Mouse (Mus musculus): ENCODE data around the gene Ift140. TPM values are rescaled to one million over a fixed set of nuclear protein-coding genes. Genes with fewer than 3 reads are reported as not detected.

Gene Ift140
- polyA plus RNA-seq, 1 experiment from 2014 or later = 28.4 TPM

- Histone ChIP-seq H3K4me2 (ENCODE audit: low read length) (no peak overlapping the region), H3K27ac (ENCODE audit: low read length) (no peak overlapping the region), H3K36me3 (ENCODE audit: control insufficient read depth, insufficient read depth) (peaks cover 9% of the 10 kb centered on the region), H3K9me3 (ENCODE audit: control insufficient read depth, low read length) (no peaks in the 10 kb centered on the region), H3K27me3 (replicated peaks; ENCODE audit: control insufficient read depth, insufficient read depth, low read length) (no peaks in the 10 kb centered on the region), H3K4me3 (replicated peaks; ENCODE audit: low read length) (no peak overlapping the region), H3K9ac (replicated peaks; ENCODE audit: low read depth, low read length) (no peak overlapping the region), H3K4me1 (replicated peaks; ENCODE audit: control insufficient read depth, insufficient read depth, low read length) (no peaks in the 10 kb centered on the region)
- 63% methylated on average over 4 of the region's 4 CpGs for WGBS
- ATAC-seq = no peak
These were observed 20.3 kb downstream of the Ift140 start for GRCm38 (mm10) chr17:25036183-25036582.

DNA sequence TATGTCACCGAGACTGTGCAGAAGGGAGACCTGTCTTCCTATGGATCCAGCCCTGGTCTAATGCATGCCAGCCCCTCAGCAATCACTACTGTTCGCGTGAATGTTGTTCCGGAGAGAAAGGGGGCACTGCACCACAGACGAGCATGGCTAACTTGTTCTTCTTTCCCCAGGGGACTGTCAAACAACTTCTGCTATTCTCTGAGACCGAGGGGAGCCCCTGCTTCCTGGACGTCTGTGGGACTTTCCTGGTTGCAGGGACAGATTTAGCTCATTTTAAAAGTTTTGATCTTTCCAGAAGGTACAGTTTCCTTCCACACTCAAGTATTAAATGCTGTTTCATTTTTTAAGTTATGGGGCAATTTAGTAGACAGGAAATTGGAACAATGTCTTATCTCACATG lies 29.0 kb downstream of the Ift140 start:
- Histone ChIP-seq H3K9ac (replicated peaks; ENCODE audit: low read depth, low read length) (no peak overlapping the region), H3K4me2 (ENCODE audit: low read length) (no peak overlapping the region), H3K27me3 (replicated peaks; ENCODE audit: control insufficient read depth, insufficient read depth, low read length) (no peaks in the 10 kb centered on the region), H3K27ac (ENCODE audit: low read length) (no peak overlapping the region), H3K4me3 (replicated peaks; ENCODE audit: low read length) (no peak overlapping the region), H3K4me1 (replicated peaks; ENCODE audit: control insufficient read depth, insufficient read depth, low read length) (no peaks in the 10 kb centered on the region), H3K9me3 (ENCODE audit: control insufficient read depth, low read length) (no peaks in the 10 kb centered on the region), H3K36me3 (ENCODE audit: control insufficient read depth, insufficient read depth) (peaks cover 11% of the 10 kb centered on the region)
- no peak for ATAC-seq
- 75% methylated on average over 7 of the region's 7 CpGs for WGBS

DNA sequence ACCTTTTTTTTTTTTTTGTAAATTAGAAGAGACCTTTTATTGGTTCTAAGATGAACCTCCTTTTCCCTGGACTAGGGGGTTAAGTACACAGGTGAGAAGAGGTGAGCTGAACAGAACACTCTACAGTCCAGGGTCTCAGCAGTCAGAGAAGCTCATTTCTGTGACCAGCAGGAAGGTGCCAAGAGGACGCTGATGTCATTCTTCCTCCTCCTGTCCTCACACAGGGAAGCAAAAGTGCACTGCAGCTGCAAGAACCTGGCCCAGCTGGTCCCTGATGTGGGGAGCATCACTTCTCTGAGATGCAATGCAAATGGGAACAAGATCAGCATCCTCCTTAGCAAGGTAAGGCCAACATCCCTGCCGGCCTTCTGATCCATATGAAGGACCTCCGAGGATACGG lies 29.4 kb downstream of the Ift140 start:
- Histone ChIP-seq H3K4me2 (ENCODE audit: low read length) (no peak overlapping the region), H3K4me1 (replicated peaks; ENCODE audit: control insufficient read depth, insufficient read depth, low read length) (no peaks in the 10 kb centered on the region), H3K27me3 (replicated peaks; ENCODE audit: control insufficient read depth, insufficient read depth, low read length) (no peaks in the 10 kb centered on the region), H3K9ac (replicated peaks; ENCODE audit: low read depth, low read length) (no peak overlapping the region), H3K9me3 (ENCODE audit: control insufficient read depth, low read length) (no peaks in the 10 kb centered on the region), H3K4me3 (replicated peaks; ENCODE audit: low read length) (no peak overlapping the region), H3K36me3 (ENCODE audit: control insufficient read depth, insufficient read depth) (peaks cover 11% of the 10 kb centered on the region), H3K27ac (ENCODE audit: low read length) (no peak overlapping the region)
- WGBS = 98% methylated on average over 4 of the region's 4 CpGs
- no peak for ATAC-seq

- no peak overlapping the region for H3K4me2 ChIP-seq (ENCODE audit: low read length)
- 95% methylated on average over 5 of the region's 6 CpGs for WGBS
- H3K4me3 ChIP-seq (replicated peaks; ENCODE audit: low read length) = no peak overlapping the region
- H3K4me1 ChIP-seq (replicated peaks; ENCODE audit: control insufficient read depth, insufficient read depth, low read length) = no peaks in the 10 kb centered on the region
- H3K9ac ChIP-seq (replicated peaks; ENCODE audit: low read depth, low read length) = no peak overlapping the region
- H3K27ac ChIP-seq (ENCODE audit: low read length) = no peak overlapping the region
- peaks cover 13% of the 10 kb centered on the region for H3K36me3 ChIP-seq (ENCODE audit: control insufficient read depth, insufficient read depth)
- no peak for ATAC-seq
- H3K27me3 ChIP-seq (replicated peaks; ENCODE audit: control insufficient read depth, insufficient read depth, low read length) = no peaks in the 10 kb centered on the region
- no peaks in the 10 kb centered on the region for H3K9me3 ChIP-seq (ENCODE audit: control insufficient read depth, low read length)
These were observed 31.3 kb downstream of the Ift140 start for GRCm38 (mm10) chr17:25047143-25047542.

DNA sequence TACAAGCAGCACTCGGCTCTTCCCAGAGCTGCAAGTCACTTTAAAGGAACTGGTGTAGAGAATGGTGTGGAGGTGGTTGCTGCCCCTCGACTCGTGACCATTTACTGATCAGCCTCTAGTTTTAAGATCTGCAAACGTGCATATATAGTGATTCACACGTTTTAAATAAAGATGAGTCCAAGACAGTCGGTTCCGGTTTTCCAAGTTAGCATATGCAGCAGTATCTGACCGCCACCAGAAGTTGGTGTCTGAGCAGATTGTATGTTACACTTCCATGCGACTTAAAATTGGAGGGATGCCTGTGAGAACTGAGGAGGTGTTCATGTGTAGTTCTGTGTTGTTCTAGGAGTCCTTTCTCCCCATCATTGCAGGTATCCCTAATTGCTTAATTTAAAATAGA lies 37.4 kb downstream of the Ift140 start:
- Histone ChIP-seq H3K4me3 (replicated peaks; ENCODE audit: low read length) (no peak overlapping the region), H3K9ac (replicated peaks; ENCODE audit: low read depth, low read length) (no peak overlapping the region), H3K36me3 (ENCODE audit: control insufficient read depth, insufficient read depth) (peaks cover 9% of the 10 kb centered on the region; the same call in 1 of the 2 replicates), H3K9me3 (ENCODE audit: control insufficient read depth, low read length) (no peaks in the 10 kb centered on the region), H3K4me1 (replicated peaks; ENCODE audit: control insufficient read depth, insufficient read depth, low read length) (no peaks in the 10 kb centered on the region), H3K4me2 (ENCODE audit: low read length) (no peak overlapping the region), H3K27ac (ENCODE audit: low read length) (no peak overlapping the region), H3K27me3 (replicated peaks; ENCODE audit: control insufficient read depth, insufficient read depth, low read length) (no peaks in the 10 kb centered on the region)
- ATAC-seq = no peak
- WGBS = 88% methylated on average over 9 of the region's 9 CpGs

DNA sequence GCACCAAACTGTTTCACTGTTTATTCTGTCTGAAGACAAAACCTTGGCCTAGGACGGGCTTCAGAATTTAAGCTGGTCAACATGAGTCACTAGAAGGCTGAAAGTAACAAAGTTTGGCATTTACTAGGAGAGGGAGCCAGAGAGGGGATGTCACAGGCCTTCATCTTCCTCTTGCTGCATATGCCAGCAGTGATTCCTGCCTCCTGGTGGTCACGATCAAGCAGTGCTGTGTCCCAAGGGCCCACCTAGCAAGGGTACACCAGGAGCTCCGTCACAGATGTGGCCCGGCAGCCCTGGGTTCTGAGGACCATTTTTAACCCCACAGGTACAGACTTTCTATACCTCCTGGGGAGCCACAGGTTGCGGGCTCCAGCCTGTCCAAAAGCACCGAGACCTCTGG lies 41.2 kb downstream of the Ift140 start:
- Histone ChIP-seq H3K4me1 (replicated peaks; ENCODE audit: control insufficient read depth, insufficient read depth, low read length) (no peaks in the 10 kb centered on the region), H3K36me3 (ENCODE audit: control insufficient read depth, insufficient read depth) (peaks cover 8% of the 10 kb centered on the region; the same call in 1 of the 2 replicates), H3K4me3 (replicated peaks; ENCODE audit: low read length) (no peak overlapping the region), H3K9ac (replicated peaks; ENCODE audit: low read depth, low read length) (no peak overlapping the region), H3K9me3 (ENCODE audit: control insufficient read depth, low read length) (no peaks in the 10 kb centered on the region), H3K4me2 (ENCODE audit: low read length) (no peak overlapping the region), H3K27me3 (replicated peaks; ENCODE audit: control insufficient read depth, insufficient read depth, low read length) (no peaks in the 10 kb centered on the region), H3K27ac (ENCODE audit: low read length) (no peak overlapping the region)
- ATAC-seq = no peak
- 87% methylated on average over 6 of the region's 6 CpGs for WGBS

- Histone ChIP-seq H3K9me3 (ENCODE audit: control insufficient read depth, low read length) (no peaks in the 10 kb centered on the region), H3K36me3 (ENCODE audit: control insufficient read depth, insufficient read depth) (peaks cover 8% of the 10 kb centered on the region; the same call in 1 of the 2 replicates), H3K4me2 (ENCODE audit: low read length) (no peak overlapping the region), H3K4me3 (replicated peaks; ENCODE audit: low read length) (no peak overlapping the region), H3K9ac (replicated peaks; ENCODE audit: low read depth, low read length) (no peak overlapping the region), H3K27ac (ENCODE audit: low read length) (no peak overlapping the region), H3K27me3 (replicated peaks; ENCODE audit: control insufficient read depth, insufficient read depth, low read length) (no peaks in the 10 kb centered on the region), H3K4me1 (replicated peaks; ENCODE audit: control insufficient read depth, insufficient read depth, low read length) (no peaks in the 10 kb centered on the region)
- WGBS = 79% methylated on average over 4 of the region's 4 CpGs
- ATAC-seq = no peak
These were observed 47.4 kb downstream of the Ift140 start for GRCm38 (mm10) chr17:25063261-25063660.

DNA sequence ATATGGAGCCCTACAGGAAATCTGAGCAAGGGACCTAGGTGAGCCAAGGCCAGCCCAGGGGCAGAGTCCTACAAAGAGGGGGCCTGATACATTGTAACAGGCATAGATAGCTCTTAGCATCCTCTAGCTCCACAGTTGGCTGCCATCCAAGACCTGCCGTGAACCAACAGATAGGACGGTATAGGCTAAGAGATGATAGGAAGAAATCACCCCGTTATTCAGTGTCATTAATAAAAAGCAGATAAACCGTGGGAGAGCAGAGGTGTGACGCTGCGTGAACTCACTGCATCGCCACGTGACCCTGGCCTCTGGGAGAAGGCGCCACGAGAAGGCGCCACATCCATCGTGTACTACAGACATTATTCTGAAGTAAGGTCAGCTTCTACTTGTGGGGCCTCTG lies 48.0 kb downstream of the Ift140 start:
- H3K27ac ChIP-seq (ENCODE audit: low read length) = no peak overlapping the region
- H3K9ac ChIP-seq (replicated peaks; ENCODE audit: low read depth, low read length) = no peak overlapping the region
- H3K9me3 ChIP-seq (ENCODE audit: control insufficient read depth, low read length) = no peaks in the 10 kb centered on the region
- no peak for ATAC-seq
- 84% methylated on average over 12 of the region's 12 CpGs for WGBS
- no peaks in the 10 kb centered on the region for H3K27me3 ChIP-seq (replicated peaks; ENCODE audit: control insufficient read depth, insufficient read depth, low read length)
- H3K4me1 ChIP-seq (replicated peaks; ENCODE audit: control insufficient read depth, insufficient read depth, low read length) = no peaks in the 10 kb centered on the region
- H3K4me3 ChIP-seq (replicated peaks; ENCODE audit: low read length) = no peak overlapping the region
- H3K36me3 ChIP-seq (ENCODE audit: control insufficient read depth, insufficient read depth) = peaks cover 8% of the 10 kb centered on the region; the same call in 1 of the 2 replicates
- H3K4me2 ChIP-seq (ENCODE audit: low read length) = no peak overlapping the region

DNA sequence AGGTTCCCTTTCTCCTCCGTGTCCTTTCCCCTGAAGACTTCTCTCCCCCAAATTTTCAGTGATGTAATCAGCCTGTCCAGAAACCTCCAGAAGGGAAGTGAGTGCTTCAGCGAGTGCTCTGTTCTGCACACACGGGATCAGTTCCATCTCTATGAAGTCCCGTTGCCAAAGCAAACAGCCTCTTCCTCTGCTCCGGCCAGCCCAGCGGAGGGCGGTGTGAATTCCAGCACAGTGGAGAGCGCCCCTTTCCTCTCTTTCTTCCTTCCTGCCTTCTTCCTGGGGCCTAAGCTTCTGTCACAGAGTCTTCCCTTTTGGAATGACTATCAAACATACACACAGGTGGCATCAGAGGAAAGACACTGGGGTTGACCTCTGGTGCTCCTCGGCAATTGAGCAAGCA lies 48.5 kb downstream of the Ift140 start:
- Histone ChIP-seq H3K4me2 (ENCODE audit: low read length) (no peak overlapping the region), H3K27me3 (replicated peaks; ENCODE audit: control insufficient read depth, insufficient read depth, low read length) (no peaks in the 10 kb centered on the region), H3K4me1 (replicated peaks; ENCODE audit: control insufficient read depth, insufficient read depth, low read length) (no peaks in the 10 kb centered on the region), H3K9me3 (ENCODE audit: control insufficient read depth, low read length) (no peaks in the 10 kb centered on the region), H3K9ac (replicated peaks; ENCODE audit: low read depth, low read length) (no peak overlapping the region), H3K27ac (ENCODE audit: low read length) (no peak overlapping the region), H3K4me3 (replicated peaks; ENCODE audit: low read length) (no peak overlapping the region), H3K36me3 (ENCODE audit: control insufficient read depth, insufficient read depth) (peaks cover 8% of the 10 kb centered on the region; the same call in 1 of the 2 replicates)
- 83% methylated on average over 9 of the region's 9 CpGs for WGBS
- ATAC-seq = no peak

DNA sequence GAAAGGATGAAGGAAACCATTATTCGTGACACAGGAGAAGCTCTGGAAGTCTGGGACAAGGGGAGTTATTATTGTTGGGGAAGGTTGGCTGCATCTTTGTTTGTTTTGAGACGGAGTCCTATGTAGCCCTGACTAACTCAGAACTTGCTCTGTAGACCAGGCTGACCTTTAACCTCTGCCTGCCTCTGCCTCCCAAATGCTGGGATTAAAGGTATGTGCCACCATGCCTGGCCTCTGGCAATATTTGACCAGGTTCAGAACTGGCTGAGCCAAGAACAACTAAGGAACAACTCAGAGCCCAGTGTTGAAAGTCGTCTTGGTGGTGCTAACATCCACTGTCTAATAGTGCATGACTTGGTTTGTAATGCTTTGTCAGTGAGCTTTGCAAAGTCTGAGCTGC lies 49.3 kb downstream of the Ift140 start:
- Histone ChIP-seq H3K4me1 (replicated peaks; ENCODE audit: control insufficient read depth, insufficient read depth, low read length) (no peaks in the 10 kb centered on the region), H3K36me3 (ENCODE audit: control insufficient read depth, insufficient read depth) (peaks cover 10% of the 10 kb centered on the region; the same call in 1 of the 2 replicates), H3K4me3 (replicated peaks; ENCODE audit: low read length) (no peak overlapping the region), H3K9ac (replicated peaks; ENCODE audit: low read depth, low read length) (no peak overlapping the region), H3K4me2 (ENCODE audit: low read length) (no peak overlapping the region), H3K27ac (ENCODE audit: low read length) (no peak overlapping the region), H3K9me3 (ENCODE audit: control insufficient read depth, low read length) (no peaks in the 10 kb centered on the region), H3K27me3 (replicated peaks; ENCODE audit: control insufficient read depth, insufficient read depth, low read length) (no peaks in the 10 kb centered on the region)
- WGBS = 90% methylated on average over 3 of the region's 3 CpGs
- no peak for ATAC-seq
